Mouse (Mus musculus): Measurements from ENCODE around the gene Tfip11.

Gene Tfip11

GRCm38 (mm10) chr5:112320379-112320778, 5.8 kb upstream of the Tfip11 start:
- in situ Hi-C loops (cut with MseI, MboI), result loop anchor here (5.0 kb wide), 1 partner anchor 78 kb away; no protein-coding TSS in a partner anchor

- in situ Hi-C loops (cut with MseI, MboI), result loop anchor here (5.0 kb wide), 1 partner anchor 79 kb away; no protein-coding TSS in a partner anchor
Observed at GRCm38 (mm10) chr5:112320936-112321335, 5.2 kb upstream of the Tfip11 start.

GRCm38 (mm10) chr5:112321376-112321775, 4.8 kb upstream of the Tfip11 start:
- in situ Hi-C loops (cut with MseI, MboI), result loop anchor here (5.0 kb wide), 1 partner anchor 79 kb away; no protein-coding TSS in a partner anchor

- in situ Hi-C loops (cut with MseI, MboI), result loop anchor here (5.0 kb wide), 1 partner anchor 81 kb away; no protein-coding TSS in a partner anchor
Observed at GRCm38 (mm10) chr5:112323246-112323645, 2.9 kb upstream of the Tfip11 start.

GRCm38 (mm10) chr5:112324637-112325545, 1.3 kb upstream of the Tfip11 start:
- in situ Hi-C loops (cut with MseI, MboI), result loop anchor here (5.0 kb wide), 1 partner anchor 83 kb away; no protein-coding TSS in a partner anchor

GRCm38 (mm10) chr5:112326446-112327009, 370 bp downstream of the Tfip11 start:
- in situ Hi-C loops (cut with MseI, MboI), result no loop called here

GRCm38 (mm10) chr5:112327854-112328253, 1.7 kb downstream of the Tfip11 start:
- in situ Hi-C loops (cut with MseI, MboI), result no loop called here

- in situ Hi-C loops (cut with MseI, MboI), result no loop called here
Observed at GRCm38 (mm10) chr5:112329805-112330564, 3.8 kb downstream of the Tfip11 start.

- in situ Hi-C loops (cut with MseI, MboI), result no loop called here
Observed at GRCm38 (mm10) chr5:112335473-112335872, 9.3 kb downstream of the Tfip11 start.

GRCm38 (mm10) chr5:112337004-112337403, 10.8 kb downstream of the Tfip11 start:
- in situ Hi-C loops (cut with MseI, MboI), result no loop called here

GRCm38 (mm10) chr5:112339215-112339614, 13.1 kb downstream of the Tfip11 start:
- in situ Hi-C loops (cut with MseI, MboI), result no loop called here

GRCm38 (mm10) chr5:112342463-112343204, 16.5 kb downstream of the Tfip11 start, which contains the start of the genes Srrd and Hps4:
TSS of gene Srrd (minus strand) at chr5:112343040.
TSS of gene Hps4 (plus strand) at chr5:112343083.
- in situ Hi-C loops (cut with MseI, MboI), result no loop called here

GRCm38 (mm10) chr5:112343205-112343595, 17.0 kb downstream of the Tfip11 start:
- in situ Hi-C loops (cut with MseI, MboI), result no loop called here

GRCm38 (mm10) chr5:112344092-112344960, 18.2 kb downstream of the Tfip11 start:
- in situ Hi-C loops (cut with MseI, MboI), result no loop called here

GRCm38 (mm10) chr5:112346211-112346965, 20.2 kb downstream of the Tfip11 start:
- in situ Hi-C loops (cut with MseI, MboI), result no loop called here

GRCm38 (mm10) chr5:112349169-112349568, 23.0 kb downstream of the Tfip11 start:
- in situ Hi-C loops (cut with MseI, MboI), result no loop called here

GRCm38 (mm10) chr5:112355493-112355892, 29.3 kb downstream of the Tfip11 start:
- in situ Hi-C loops (cut with MseI, MboI), result no loop called here

GRCm38 (mm10) chr5:112355910-112356309, 29.8 kb downstream of the Tfip11 start, which contains the start of gene Gm6583:
TSS of gene Gm6583 (minus strand) at chr5:112356033.
- in situ Hi-C loops (cut with MseI, MboI), result no loop called here

GRCm38 (mm10) chr5:112356322-112356721, 30.2 kb downstream of the Tfip11 start:
- in situ Hi-C loops (cut with MseI, MboI), result no loop called here
